Mouse (Mus musculus) erythroblast, adult 5-6 weeks (primary cell): ENCODE measurements around the gene Nedd9. TPM values are rescaled to one million over a fixed set of nuclear protein-coding genes. Genes with fewer than 3 reads are reported as not detected.

Experiments
- ATAC-seq: replicated peaks from 2 replicates; pipeline ENCODE4 v1.8.0; 2016; ENCODE audit warnings: moderate number of reproducible peaks, mild to moderate bottlenecking, moderate TSS enrichment, inconsistent platforms; ENCODE audit not compliant: poor library complexity, low FRiP score, severe bottlenecking
- total RNA-seq, 2 experiments: library from RNA; stranded (forward) in 1 of 2; stranded (reverse) in 1 of 2; fragments of 150-400 nt in 1 of 2; fragments of 200-764, 138-1000 nt in 1 of 2; gene quantifications; 2 replicates each; pipeline versions ENCODE4 v1.2.3 to v1.2.4; 2015 to 2017; ENCODE audit warnings: low replicate concordance in 2 of 2

The Nedd9 gene
- total RNA-seq, 2 experiments from 2014 or later: 13.1 to 14.4 TPM

DNA sequence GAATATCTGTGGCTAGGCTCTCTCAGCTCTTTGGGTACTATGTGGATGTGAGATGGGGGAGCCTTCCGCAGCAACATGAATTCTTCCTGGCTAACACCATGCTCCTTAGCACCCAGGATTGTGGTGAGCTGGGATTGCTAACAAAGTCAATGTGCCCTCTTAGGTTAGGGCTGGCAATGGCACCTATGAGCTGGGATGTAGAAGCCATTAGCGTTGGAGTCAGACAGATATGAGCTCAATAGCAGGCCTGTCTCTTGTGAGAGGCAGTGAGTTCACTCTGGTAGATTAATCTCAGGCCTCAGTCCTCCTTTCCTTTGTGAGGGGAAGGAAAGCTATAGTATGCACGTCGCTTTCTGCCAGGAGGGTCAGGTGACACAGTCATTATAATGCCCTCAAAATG lies 157.1 kb downstream of the Nedd9 start:
- no peak for ATAC-seq

GRCm38 (mm10) chr13:41328481-41328880 lies 158.7 kb downstream of the Nedd9 start:
- ATAC-seq: no peak

GRCm38 (mm10) chr13:41327546-41327945 lies 159.6 kb downstream of the Nedd9 start:
- ATAC-seq: no peak

DNA sequence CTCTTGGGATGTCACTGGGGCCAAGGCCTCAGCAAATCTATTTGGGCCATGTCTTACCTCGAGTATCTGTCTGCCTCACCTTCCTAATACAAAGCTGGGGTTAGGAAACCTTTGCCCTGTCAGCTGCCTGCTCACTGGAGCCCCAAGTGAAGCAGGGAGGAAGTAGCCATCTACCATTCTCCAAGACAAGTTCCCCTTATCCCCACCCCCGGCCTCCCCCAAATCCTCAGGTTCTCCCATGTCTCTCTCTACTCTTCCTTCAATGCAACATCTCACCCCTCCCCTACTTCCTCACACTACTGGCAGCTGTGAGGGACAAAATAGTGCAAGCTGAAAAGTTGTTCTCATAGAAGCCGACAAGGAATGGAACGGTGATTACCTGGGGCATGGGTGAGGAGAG lies 161.0 kb downstream of the Nedd9 start:
- ATAC-seq: no peak

DNA sequence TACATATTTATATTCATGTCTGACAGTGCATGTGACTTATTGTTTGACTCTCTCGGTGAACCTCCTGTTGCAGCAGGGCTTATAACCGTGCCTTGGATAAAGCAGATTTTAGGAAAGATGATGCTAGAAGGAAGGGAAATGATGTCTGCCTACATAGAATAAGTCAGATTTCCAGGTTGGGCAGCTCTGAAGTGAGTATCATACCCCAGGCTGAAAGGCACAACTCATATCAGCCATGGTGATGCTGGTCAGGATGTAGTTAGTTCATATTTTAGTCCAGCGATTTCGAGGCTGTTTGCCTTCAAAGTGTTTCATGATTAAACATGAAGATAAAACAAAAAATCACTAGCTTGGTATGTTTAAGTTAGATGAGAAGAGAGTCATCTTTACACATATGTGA lies 161.8 kb downstream of the Nedd9 start:
- ATAC-seq: no peak

- no peak for ATAC-seq
Observed at GRCm38 (mm10) chr13:41324631-41325030, 162.5 kb downstream of the Nedd9 start.

GRCm38 (mm10) chr13:41321433-41321832 lies 165.7 kb downstream of the Nedd9 start:
- no peak for ATAC-seq

DNA sequence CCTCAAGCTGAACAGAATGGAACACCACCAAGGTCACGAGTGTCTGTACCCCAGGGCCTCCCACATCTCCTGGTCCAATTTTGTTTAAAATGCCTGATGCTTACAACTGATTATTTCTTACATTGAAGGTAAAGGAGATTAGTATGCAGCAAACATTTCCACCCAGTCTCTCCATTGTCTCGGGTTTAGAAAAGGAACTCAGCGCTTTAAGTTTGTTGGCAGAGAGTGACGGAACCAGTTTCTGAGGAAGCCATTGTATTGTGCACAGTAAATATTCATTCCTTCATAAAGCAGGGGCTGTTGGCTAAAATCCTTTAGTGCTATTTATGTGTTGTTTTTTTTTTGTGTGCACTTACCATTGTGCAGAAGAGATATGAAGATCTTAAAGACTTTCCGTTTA lies 166.4 kb downstream of the Nedd9 start:
- ATAC-seq: no peak

- ATAC-seq: no peak
Observed at GRCm38 (mm10) chr13:41302716-41303115, 184.4 kb downstream of the Nedd9 start.

DNA sequence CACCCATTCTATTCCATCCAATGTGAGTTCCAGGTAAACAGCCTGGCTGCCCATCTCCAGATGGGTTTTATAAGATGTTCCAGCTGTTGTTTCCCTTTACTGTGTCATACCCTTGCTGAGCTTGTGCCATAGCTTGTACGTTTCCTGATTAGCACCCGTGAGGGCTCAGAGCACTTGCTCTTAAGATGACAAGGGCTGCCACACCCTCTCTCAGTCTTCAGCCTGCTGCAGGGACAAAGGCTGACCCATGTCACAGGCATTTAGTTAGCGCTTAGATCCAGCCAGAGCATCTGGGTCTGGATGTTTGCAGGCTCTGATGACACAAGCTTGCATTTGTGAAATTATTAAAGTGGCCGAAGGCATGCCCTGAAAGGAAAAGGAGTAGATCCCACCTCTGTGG lies 187.1 kb downstream of the Nedd9 start:
- no peak for ATAC-seq

- ATAC-seq: no peak
Observed at GRCm38 (mm10) chr13:41298996-41299395, 188.2 kb downstream of the Nedd9 start.

GRCm38 (mm10) chr13:41298533-41298932 lies 188.6 kb downstream of the Nedd9 start:
- ATAC-seq: no peak

DNA sequence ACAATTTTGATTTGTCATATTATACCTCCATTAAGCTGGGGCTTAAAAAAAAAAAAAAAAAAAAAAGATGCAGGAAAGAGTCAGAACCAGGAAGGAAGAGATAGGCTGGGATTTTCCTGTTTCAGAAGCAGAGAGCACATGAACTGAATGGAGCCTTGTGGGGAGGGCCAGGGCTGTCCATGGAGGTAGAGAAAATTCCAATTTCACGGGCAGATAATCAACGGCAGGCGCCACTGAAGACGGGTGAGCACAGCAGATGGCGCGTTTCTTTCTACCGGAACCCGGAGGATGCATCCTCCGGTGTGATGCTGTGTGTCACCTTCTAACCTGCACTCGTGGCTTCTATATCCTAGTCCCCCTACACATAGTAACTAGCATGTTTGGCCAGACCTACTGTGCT lies 190.8 kb downstream of the Nedd9 start:
- ATAC-seq: no peak

GRCm38 (mm10) chr13:41295886-41296285 lies 191.3 kb downstream of the Nedd9 start:
- ATAC-seq: no peak

DNA sequence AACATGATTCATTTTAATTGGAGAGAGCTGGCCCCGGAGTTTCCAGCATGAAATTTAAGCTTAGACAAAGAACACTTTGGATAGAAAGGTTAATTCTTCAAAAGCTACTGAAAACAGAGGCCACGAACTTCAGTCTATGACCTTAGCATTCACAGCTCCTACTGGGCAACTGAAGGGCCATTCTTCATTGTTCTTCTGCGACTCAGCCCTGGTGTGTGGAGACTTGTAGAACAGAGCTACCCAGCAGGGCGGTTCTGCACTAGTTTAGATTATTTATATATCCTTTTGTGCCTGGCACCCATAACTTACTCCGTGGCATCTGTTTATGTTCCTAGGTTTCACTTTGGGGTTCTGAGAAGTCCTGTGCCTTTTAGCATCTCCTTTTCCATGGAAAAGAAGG lies 193.6 kb downstream of the Nedd9 start:
- no peak for ATAC-seq

DNA sequence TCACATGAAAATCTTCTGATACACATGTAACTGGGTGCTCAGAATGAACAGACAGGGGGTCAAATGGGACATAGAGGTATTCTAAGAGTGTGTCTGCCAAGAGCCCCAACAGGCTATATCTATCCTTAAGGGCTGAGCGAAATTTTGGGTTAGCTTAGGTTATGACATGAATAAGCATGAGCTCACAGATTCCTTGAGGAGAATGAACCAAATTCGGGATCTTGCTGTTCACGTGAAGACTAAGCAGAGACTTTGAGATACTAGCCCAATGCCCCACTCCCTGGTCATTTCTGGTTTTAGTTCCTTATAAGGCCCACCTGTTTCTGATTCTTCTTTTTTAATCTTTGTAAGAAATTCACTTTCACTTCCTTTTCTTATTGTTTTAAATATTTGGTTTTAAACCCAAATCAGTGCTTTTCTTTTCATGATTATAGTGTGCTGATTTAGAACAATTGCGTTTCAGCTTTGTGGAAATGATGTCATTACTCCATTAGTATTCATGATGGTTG lies 195.6 kb downstream of the Nedd9 start:
- no peak for ATAC-seq

- ATAC-seq: no peak
Observed at GRCm38 (mm10) chr13:41286285-41286684, 200.9 kb downstream of the Nedd9 start.

DNA sequence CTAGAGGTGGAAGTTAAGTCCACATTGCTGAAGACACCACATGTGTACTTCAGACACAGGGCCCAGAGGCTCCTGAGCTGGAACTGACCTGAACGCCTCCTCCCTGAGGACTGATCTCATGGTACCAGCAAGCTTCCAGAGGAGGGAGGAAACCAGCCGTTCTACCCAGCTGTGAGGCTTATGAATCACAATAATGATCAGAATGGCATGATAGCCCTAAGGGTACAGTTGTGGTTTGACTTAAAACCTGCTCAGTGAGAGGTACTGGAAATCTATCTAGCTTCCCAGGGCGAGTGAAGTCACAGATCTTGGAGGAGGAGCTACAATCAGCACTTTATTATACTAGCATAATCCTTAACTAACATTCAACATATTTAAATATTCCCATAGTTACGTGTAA lies 201.7 kb downstream of the Nedd9 start:
- no peak for ATAC-seq

- ATAC-seq: no peak
Observed at GRCm38 (mm10) chr13:41283256-41283655, 203.9 kb downstream of the Nedd9 start.

DNA sequence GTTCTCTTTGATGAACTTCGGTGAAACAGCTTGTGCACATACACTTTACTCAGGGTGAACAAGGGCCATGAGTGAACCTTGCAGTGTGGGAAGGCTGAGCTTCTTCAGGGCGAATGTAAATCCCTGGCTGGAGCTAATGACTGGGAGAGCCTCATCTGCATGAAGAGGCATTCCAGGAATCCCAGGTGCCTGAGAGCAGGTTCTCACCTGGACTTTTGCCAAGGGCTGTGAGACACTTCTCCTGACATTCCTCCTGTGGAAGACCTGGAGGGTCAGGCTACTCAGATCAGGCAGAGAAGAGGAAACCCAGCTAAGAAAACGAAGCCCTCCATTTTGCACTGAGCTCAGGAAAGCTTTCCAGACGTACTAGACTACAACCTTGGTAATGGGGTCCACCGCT lies 206.5 kb downstream of the Nedd9 start:
- no peak for ATAC-seq

DNA sequence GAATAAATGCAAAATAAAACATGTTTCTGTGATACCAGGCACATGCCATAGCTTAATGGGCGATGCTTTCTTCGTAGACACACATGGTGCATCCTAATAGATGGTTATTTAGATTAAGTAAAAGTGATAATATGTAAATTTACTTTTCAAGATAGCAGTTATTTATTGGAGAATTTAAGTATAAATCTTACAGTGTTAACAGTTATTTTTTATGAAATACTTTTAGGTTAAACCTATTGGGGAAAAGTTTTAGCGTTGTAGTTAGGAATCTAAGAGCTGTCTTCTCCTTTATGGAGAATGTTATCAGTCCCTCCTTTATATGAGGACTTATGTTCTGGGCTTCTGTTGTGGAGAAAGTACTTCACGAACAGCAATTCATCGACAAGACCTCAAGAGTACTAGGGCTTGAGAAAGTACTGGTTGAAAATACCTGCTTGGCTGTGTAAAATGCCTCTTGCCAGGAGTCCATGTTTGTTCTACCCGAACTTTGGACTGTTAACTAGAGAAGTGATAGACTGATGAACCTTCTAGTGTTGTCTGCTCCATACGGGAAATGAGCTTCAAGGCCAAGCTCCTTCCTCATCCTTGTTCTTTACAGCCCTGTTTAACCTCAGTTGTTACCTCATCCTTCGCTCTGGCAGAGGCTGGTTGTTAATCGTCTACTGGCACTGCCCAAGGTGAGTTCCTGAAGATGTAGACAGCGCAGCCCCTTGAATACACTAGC lies 213.1 kb downstream of the Nedd9 start, which contains the start of gene Gm17364:
Gm17364 (minus strand) TSS at position 51 of the 724 bp plus-strand sequence.
- ATAC-seq: no peak
